Mouse (Mus musculus): ENCODE measurements around the gene Psme2.

The Psme2 gene

DNA sequence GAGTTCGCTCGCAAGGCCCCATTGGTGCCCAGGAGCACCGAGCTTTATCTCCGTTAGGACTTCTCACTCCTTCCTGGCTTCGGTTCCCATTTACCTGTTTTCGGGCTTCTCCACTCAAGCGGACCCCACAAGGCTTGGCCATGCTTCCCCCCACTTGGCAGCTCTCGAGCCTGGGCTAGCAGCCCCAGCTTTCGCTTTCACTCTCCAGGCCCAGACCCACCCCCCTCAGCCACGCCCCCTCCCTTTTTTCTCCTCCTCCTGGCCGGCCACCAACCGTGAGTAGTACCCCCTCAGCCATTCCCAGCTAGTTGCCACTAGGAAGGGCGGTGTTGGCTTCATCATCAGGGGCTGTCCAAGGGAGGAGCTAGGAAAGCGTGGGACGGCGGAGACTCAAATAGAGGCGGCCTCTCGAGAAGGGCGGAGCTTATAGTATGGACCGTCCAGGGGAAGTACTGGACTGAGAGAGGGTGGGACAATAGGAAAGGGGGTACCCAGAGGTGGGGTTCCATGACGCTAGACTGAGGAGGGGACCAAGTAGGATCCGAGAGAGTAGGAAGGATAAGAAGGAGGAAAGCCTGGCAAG lies at the start of gene Psme2:
TSS of gene Psme2 (minus strand) at position 366 of the 583 bp plus-strand sequence.
- in situ Hi-C loops (cut with MboI; ENCODE audit: unreplicated experiment in 2 of 2): no loop called here

DNA sequence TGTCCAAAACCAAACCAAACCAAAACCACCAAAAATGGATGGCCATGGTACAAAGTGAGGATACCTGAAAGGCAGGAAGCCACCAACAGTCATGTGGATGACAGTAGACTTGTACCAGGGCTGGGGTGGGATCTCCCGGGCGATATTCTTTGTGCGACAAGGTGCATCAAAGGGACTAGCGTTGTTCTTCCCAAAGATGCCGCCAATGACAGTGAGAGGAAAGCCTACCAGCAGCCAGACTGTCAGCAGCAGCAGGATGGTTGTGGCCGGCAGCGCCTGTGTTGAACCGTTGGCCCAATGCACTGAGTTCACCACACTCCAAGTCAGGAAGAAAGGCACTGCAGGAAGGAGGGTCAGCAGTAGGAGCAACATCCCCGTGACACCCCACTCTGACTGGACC lies 46.9 kb upstream of the Psme2 start, which contains the start of gene Gm49378:
TSS of gene Gm49378 (minus strand) at position 101 of the 400 bp plus-strand sequence.
- in situ Hi-C loops (cut with MboI; ENCODE audit: unreplicated experiment in 2 of 2): no loop called here

DNA sequence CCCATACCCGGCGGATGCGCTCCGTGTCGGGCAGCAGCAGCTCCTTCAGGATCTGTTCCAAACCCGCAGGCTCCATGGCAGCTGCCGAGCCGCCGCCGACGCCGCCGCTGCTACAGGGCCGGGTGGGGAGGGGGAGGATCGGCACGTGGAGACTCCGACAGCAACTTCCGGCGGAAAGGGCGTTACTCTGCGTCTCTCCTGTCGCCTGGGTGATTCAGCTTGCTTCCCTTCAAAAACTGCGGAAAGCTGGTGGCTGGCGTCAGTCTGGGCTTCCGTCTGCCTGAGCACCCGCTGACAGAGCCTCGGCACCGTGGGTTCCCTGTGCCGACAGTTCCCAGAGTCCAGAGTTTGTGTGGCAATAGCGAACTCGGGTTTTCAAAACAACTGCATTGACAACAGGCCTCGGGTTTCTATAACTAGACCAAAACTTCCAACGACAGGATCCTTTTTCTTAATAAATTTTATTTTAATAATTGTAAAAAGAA lies 44.7 kb upstream of the Psme2 start, which contains the start of gene Ipo4:
TSS of gene Ipo4 (minus strand) at position 435 of the 485 bp plus-strand sequence.
- in situ Hi-C loops (cut with MboI; ENCODE audit: unreplicated experiment in 2 of 2): no loop called here

DNA sequence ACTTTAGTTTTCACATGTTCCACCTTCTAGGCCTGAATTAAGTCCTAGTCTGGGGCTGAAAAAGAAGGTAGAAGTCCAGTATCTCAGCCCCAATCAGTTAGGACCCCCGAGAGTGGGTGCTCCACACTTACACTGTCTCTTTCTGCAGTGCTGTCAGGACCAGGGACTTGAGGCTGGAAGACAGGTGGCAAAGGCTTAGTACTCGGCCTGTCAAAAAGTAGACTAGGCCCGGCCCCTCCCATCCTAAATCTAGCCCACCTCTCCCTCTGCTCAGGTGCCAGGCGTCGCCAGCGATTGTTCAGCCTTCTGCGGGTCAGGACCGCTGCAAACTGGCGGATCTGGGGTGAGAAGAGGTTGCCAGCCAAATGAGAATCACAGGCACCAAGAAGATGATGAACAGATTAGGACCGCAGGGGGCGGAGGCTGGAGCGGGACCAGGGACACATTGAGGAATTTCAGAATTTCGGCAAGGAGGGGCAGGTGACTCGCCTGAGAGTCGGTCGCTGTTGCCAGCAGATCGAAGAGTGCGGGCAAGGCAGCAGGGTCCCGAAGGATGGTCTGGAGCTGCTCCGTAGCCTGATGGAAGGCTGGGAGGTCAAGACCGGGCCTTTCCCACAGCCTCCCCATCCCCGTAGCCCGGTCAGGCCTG lies 44.1 kb upstream of the Psme2 start:
- in situ Hi-C loops (cut with MboI; ENCODE audit: unreplicated experiment in 2 of 2): no loop called here

DNA sequence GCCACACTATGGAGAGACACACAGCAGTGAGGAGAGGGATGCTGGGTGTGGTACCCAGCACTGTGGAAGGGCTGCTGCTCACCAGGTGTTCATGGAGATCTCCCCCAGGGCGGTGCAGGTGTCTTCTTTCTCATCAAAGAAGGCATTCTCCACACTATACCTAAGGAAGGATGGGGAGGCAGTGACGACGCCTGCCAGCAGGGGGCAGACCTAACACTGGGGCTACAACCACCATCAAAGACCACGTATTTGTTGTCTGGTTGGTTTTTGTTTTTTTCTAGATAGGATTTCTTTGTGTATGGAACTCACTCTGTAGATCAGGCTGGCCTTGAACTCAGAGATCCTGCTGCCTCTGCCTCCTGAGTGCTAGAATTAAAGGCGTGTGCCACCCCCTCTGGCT lies 38.4 kb upstream of the Psme2 start:
- in situ Hi-C loops (cut with MboI; ENCODE audit: unreplicated experiment in 2 of 2): loop anchor here (5.0 kb wide), 1 partner anchor 123 kb away; no protein-coding TSS in a partner anchor

DNA sequence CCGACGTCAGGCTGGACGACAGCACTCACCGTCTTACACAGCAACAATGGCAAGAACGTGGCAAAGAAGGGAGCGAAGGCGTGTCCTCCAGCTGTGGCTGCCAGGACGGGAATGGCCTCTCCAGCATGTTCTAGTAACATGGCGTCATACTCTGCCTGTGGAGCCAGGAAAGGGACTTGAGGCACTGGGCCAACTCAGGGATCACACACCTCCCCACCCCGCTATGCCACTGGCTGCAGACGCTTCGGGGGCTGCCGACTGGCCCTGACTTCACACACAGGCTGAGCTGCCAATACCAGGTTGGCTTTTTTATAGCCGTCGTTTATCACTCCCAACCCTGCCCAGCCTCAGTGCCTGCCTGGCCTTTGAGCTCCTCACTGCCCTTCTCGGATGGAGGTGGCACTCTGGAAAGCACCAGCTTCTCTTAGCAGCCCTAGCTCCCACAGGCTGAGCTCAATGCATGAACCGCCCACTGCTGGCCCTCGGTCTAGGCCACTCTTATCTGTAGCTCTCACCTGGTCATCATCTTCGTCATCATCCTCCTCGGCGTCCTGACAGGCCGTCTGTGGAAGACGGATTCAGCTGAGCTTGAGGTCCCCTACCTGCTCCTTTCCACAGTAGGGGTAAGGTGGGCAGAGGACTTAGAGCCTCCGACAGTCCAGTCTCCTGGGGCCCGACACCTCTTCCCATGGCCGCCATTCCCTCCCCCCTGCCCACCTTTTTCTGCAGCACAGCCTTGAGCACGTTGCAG lies 37.3 kb upstream of the Psme2 start:
- in situ Hi-C loops (cut with MboI; ENCODE audit: unreplicated experiment in 2 of 2): loop anchor here (5.0 kb wide), 1 partner anchor 124 kb away; no protein-coding TSS in a partner anchor

DNA sequence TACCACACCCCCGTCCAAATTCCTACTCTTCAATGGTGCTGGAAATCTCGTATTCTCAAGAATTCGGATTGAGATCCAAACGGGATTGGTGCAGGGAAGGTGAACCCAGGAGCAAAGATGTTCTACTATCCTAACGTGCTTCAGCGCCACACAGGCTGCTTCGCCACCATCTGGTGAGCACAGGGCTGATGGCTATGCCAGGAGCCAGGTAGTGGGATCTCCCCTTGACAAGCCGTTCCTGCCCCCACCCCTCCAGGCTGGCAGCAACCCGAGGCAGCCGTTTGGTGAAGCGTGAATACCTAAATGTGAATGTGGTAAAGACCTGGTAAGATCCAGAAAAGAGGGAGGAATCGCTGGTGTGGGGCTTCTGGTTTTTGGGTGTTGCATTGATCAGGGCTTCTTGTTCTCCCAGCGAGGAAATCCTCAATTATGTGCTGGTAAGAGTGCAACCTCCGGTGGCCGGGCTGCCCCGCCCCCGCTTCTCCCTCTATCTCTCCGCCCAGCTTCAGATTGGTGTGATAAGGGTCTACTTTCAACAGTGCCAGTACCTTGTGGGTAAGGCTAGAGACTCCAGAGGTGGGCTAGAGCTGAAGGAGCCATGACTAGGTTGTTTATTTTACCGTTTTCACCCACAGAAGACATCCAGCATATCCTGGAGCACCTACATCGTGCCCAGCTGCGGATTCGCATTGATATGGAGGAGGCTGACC lies 27.7 kb upstream of the Psme2 start:
- in situ Hi-C loops (cut with MboI; ENCODE audit: unreplicated experiment in 2 of 2): no loop called here

DNA sequence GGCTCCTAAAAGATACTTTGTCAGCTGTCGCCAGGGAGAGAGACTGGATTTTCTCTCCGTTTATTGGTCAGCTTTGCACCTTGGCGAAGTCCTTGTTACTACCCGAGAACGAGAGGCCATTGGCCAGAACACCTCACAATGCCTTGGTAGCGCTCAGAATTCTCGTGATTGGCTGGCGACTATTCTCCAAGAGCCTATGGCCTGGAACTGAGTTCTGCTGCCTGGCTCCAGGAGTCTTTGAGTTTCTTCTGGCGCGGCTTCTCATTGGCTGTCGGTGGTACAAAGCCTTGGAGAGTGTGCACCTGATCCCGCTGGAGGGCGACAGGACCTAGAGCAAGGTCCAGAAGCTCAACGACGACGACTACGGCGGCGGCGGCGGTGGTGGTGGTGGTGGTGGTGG lies 26.9 kb upstream of the Psme2 start, which contains the start of gene Rec8:
TSS of gene Rec8 (plus strand) at position 216 of the 400 bp plus-strand sequence.
- in situ Hi-C loops (cut with MboI; ENCODE audit: unreplicated experiment in 2 of 2): no loop called here

DNA sequence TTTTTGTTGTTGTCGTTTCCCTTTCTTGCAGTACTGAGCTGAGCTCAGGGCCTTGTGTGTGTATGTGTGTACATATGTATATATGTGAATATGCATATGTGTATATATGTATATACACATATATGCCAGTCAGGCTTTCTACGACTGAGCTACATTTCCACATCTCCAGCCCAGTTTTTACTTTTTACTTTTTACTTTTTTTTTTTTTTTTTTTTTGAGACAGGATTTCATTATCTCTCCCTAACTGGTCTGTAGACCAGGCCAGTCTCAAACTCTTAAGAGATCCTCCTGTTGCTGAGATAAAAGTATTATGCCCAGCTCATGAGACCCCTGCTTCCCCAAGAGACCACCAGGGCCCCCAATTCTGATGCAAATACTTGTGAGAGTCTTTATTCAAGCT lies 25.9 kb upstream of the Psme2 start:
- in situ Hi-C loops (cut with MboI; ENCODE audit: unreplicated experiment in 2 of 2): no loop called here

DNA sequence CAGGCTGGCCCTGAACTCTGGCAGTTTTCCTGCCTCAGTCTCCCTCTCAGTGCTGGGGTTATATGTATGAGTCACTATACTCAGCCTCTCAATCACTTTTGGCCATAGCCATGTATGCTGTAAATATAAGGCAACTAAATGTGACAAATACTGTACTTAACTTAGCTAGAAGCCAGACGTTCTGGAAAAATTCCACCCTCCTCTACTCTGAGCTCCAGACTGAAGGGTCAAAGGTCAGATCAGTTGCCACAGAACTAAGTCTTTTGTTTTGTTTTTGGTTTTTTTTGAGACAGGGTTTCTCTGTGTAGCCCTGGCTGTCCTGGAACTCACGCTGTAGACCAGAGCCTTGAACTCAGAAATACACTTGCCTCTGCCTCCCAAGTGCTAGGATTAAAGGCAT lies 25.0 kb upstream of the Psme2 start:
- in situ Hi-C loops (cut with MboI; ENCODE audit: unreplicated experiment in 2 of 2): no loop called here

DNA sequence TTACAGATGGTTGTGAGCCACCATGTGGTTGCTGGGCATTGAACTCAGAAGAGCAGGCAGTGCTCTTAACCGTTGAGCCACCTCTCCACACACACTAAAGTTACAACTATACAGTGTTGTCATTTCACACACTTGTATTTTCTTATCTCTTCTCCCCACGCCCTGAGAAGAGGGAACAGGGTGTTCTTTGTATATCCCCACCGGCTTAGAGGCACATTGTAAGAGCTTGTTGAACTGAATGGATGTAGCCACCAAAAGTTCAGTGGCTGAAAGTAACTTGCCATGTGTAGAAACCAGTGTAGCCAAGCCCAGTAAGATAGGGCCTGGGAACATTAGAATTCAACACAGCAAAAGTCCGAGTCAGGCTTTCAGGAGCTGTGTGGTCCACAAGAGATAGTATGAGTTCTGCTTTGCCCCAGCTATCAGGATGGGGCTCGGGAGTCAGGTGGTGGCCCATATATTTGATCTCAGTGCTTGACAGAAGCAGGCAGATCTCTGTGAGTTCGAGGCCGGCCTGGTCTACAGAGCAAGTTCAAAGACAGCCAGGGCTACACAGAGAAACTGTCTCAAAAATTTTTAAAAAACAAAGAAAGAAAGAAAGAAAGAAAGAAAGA lies 23.8 kb upstream of the Psme2 start:
- in situ Hi-C loops (cut with MboI; ENCODE audit: unreplicated experiment in 2 of 2): no loop called here

DNA sequence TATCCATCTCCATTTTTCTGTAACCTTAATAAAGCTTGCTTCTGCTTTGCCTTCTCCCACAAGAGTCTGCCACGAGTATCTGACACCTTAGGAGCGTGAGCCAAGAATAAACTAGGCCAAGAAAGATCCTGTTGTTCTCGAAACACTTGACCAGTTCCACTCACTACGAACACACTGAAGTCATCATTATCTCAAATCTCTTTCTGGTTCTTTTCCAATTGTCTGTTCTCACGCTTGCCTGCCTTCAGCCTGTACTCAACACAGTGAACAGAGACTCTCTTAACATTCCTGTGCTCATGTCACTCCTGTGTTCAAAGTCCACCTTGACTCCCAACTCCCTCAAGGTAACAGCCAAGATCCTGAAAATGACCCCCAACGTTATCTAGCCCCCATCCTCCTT lies 22.4 kb upstream of the Psme2 start:
- in situ Hi-C loops (cut with MboI; ENCODE audit: unreplicated experiment in 2 of 2): no loop called here

DNA sequence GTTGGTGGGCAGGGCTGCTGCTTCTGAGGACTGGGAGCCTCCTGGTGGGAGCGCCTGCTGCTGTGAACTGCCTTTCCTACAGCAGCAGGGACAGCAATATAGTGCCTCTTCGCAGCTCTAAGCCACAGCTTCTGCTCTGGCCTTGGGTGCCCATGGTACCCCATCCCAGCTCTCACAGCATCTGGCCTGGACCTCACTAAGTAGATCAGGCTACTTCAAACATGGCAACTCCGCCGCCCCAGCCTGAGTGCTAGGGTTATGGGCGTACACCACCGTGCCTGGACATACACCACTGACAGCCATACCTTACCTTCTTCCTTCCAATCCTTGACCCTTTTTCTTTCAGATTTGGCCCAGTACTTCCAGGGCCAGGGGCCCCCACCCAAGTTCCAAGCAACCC lies 17.4 kb upstream of the Psme2 start:
- in situ Hi-C loops (cut with MboI; ENCODE audit: unreplicated experiment in 2 of 2): no loop called here

DNA sequence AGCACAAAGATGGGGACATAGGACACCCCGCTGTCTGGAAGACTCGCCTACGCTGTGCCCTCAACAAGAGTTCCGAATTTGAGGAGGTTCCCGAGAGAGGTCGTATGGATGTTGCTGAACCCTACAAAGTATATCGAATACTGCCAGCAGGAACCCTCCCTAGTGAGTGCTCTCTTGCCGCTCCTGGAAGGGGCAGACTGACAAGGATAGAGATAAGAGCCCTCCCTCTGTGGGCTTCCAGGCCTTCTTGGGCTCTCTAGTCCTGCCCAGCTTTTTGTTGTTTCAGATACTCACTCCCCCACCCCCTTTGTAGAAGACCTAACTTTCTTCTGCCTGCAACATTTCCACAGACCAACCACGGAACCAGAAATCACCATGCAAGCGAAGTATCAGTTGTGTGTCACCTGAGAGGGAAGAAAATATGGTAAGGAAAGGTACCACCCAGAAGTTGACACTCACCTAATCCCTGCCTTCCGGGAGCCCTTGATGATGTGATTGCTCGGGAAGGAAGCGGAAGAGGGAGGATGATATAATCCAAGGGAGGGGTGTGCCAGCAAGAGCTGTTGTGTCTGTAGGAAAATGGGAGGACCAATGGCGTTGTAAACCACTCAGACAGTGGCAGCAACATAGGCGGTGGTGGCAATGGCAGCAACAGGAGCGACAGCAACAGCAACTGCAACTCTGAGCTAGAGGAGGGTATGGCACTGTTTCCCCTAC lies 15.0 kb upstream of the Psme2 start:
- in situ Hi-C loops (cut with MboI; ENCODE audit: unreplicated experiment in 2 of 2): no loop called here

DNA sequence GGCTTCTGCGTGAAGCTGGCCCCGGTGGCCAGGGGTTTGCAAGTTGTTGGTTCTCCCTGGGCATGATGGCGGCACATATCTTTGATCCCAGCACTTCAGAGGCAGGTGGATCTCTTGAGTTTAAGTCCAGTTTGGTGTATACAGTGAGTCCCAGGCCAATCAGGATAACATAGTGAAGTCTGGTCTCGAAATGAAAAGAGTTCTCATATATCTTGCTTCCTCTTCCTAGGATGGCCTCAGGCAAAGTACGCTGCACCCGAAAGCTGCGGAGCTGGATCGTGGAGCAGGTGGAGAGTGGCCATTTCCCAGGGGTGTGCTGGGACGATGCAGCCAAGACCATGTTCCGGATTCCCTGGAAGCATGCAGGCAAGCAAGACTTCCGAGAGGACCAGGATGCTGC lies 13.9 kb upstream of the Psme2 start:
- in situ Hi-C loops (cut with MboI; ENCODE audit: unreplicated experiment in 2 of 2): no loop called here

DNA sequence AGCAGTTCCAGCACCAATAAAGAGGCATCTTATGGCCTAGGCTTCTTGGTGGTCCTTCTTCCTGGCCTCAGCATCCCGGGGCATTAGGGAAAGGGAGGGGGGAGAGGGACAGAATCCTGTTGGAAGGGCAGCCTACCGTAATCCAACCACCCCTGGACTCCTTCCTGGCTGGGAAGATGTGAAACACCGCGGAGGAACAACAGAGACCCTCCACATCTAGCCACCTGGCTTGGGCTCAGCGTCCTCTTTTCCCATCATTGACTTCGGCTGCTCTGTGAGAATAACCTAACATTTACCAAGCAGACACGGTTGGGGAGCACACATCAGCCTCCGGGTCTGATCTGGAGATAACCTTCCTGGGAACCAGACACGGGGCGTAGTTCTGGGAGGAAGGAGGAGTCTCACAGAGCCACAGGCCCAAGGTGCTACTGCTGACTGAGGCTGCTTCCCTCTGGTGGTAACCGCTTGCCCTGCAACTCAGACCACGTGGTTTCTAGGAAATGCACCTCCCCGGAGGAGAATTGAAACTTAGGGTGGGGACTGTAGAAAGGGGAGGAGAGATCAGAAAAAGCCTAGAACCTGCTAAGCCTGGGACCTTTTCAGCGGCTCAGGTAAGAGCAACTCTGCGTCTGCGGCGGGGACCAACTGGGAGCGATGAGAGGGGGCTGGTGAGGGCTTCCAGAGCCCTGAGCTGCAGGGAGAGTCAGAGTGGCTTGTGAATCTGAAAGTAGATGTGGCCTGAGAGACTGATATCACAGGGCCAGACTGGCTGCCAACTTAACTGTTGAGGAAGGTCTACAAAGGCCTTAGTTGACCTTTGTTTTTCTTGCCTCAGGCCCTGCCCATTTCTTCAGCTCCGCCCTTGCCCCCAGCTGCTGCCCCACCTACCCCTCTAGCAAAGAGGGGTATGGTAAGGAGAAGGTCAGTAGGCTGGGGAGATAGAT lies 13.0 kb upstream of the Psme2 start:
- in situ Hi-C loops (cut with MboI; ENCODE audit: unreplicated experiment in 2 of 2): no loop called here

DNA sequence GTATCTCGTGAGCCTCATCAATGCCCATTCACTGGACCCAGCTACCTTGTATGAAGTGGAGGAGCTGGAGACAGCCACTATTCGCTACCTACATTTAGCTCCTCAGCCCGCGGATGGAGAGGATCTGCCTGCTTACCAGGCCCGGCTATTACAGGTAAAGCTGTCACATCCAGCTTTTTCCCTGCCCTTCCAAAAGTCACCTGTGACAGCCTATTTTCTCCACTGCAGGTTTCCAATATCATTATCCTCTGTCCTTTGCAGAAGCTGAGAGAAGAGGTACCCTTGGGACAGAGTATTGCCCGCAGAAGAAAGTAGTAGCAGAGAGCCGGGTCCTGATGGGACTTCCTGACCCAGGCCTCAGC lies 12.3 kb upstream of the Psme2 start, which contains the start of gene Irf9:
TSS of gene Irf9 (plus strand) at position 301 of the 362 bp plus-strand sequence.
- in situ Hi-C loops (cut with MboI; ENCODE audit: unreplicated experiment in 2 of 2): no loop called here

DNA sequence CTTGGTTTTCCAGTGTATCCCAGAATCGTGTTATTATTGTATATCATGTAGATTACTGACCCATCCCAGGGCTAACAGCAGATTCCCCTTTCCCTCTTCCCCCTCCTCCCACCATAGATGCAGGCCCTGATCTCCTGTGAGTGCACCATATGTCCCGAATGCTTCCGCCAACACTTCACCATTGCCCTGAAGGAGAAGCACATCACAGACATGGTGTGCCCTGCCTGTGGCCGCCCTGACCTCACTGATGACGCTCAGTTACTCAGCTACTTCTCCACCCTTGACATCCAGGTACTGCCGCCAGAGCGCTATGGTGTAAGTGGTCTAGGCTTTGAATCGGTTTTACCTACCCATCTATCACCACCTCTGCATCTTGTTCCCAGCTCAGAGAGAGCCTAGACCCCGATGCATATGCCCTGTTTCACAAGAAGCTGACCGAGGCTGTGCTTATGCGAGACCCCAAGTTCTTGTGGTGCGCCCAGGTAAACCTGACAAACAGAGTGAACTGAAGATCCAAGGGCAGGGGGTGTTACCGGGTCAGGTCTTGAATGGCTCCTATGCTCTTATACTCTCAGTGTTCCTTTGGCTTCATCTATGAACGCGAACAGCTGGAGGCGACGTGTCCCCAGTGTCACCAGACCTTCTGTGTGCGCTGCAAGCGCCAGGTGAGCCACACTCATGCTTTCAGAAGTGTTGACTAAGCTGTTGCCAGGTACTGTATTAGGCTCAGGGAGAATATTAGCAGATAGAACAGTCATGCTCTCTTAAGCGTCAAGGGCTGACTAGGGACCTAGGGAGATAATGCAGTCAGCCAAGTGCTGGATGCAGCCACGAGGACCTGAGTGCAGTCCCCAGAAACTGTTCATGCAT lies 7.8 kb upstream of the Psme2 start:
- in situ Hi-C loops (cut with MboI; ENCODE audit: unreplicated experiment in 2 of 2): no loop called here
